Mouse (Mus musculus) adrenal gland, adult (tissue): ENCODE results near the gene Gm18596.
"Not testable (repeated sequence)": the region's sequence is repeated elsewhere in the genome, so short reads cannot be mapped to it uniquely, and the experiment has no call there.

Experiments
- DNase-seq, 2 experiments: peaks; one replicate each; pipeline ENCODE4 v3.0.0; 2022 to 2023; ENCODE audit warnings: low spot score in 1 of 2; ENCODE audit not compliant: inconsistent age in 2 of 2

Gene Gm18596

DNA sequence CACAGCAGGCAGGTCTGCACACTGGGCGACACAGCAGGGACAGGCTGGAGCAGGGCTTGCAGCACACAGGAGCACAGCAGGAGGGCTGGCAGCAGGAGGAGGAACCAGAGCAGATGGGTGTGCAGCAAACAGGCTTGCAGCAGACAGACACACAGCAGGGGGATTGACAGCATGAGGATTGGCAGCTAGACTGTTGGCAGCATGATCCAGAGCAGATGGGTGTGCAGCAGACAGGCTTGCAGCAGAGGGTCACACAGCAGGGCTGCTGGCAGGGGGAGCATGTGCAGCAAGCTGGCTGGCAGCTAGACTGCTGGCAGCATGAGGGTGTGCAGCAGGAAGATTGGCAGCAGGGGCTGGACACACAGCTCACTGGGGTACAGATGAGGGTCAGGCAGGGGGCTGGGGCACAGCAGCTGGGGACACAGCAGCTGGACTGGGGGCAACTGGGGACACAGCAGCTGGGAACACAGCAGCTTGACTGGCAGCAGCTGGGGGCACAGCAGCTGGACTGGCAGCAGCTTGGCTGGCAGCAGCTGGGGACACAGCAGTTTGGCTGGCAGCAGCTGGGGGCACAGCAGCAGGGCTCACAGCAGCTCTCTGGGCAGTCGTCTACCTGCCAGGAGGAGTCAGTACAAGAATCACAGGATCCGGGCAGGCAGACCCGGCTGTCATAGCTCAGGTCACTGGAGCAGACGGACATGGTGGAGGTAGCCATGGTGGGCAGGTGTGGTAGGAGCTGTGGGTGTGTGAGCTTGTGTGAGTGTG is at the start of gene Gm18596:
Gene Gm18596 (minus strand): TSS at position 715 of the 765 bp plus-strand sequence.
- DNase-seq = not testable (repeated sequence)

DNA sequence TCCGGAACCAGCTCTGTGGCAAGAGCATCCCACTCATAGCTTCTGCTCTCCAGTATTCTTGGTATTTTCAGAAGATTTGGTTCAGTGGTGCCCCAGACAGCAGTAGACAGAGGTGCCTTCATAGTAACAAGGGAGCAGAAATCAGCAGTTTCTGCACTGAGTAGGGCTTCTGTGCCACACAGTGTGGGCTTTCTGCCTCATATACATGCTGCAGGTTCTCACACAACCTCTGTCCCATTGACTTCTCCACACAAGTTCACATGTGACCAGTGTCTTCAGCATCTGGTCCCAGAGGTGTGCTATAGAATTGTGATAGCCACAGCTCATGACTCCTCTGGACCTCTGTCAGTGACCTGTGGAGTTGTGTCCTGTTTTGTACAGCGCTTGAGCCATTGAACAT is 46.2 kb upstream of the Gm18596 start:
- no peak for DNase-seq

DNA sequence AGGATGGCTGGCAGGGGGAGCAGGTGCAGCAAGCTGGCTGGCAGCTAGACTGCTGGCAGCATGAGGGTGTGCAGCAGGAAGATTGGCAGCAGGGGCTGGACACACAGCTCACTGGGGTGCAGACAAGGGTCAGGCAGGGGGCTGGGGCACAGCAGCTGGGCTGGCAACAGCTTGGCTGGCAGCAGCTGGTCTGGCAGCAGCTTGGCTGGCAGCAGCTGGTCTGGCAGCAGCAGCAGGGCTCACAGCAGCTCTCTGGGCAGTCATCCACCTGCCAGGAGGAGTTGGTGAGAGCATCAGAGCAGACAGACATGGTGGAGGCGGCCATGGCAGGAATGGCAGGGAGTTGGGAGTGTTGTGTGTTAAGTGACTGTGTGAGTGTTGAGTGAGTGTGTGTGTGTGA is 45.4 kb upstream of the Gm18596 start, which contains the start of gene Gm7137:
Gene Gm7137 (minus strand): TSS at position 325 of the 400 bp plus-strand sequence.
- not testable (repeated sequence) for DNase-seq

DNA sequence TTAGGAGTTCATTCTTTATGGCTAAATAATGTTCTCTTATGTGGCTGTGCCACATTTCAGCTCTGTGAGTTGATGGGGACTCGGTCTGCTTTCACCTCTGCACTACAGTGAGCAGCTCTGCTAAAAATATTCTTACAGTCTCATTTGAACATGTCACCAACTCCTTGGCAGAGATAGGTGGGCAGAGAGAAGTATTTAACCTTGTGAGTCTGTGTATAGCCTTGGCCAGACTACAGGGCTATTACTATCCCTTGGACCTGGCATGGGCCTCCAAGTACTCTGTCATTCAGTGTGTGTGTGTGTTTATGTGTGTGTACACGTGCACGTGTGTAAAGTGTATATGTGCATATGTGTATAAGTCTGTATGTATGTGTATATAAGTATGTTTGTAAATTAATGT is 41.0 kb upstream of the Gm18596 start:
- not testable (repeated sequence) for DNase-seq

DNA sequence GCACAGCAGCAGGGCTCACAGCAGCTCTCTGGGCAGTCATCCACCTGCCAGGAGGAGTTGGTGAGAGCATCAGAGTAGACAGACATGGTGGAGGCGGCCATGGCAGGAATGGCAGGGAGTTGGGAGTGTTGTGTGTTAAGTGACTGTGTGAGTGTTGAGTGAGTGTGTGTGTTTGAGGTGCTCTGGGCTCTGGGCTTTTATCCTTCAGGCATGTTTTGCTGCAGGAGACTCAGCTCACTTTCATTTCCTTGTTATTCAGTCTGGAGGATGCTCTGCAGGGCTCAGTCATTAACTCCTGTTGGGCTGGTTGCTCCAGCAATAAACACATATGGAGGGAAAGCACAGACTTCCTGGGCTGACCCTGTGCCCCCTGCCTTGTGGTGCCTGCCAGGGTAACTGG is 40.0 kb upstream of the Gm18596 start, which contains the start of gene Gm3250:
Gene Gm3250 (minus strand): TSS at position 101 of the 400 bp plus-strand sequence.
- DNase-seq = not testable (repeated sequence)

DNA sequence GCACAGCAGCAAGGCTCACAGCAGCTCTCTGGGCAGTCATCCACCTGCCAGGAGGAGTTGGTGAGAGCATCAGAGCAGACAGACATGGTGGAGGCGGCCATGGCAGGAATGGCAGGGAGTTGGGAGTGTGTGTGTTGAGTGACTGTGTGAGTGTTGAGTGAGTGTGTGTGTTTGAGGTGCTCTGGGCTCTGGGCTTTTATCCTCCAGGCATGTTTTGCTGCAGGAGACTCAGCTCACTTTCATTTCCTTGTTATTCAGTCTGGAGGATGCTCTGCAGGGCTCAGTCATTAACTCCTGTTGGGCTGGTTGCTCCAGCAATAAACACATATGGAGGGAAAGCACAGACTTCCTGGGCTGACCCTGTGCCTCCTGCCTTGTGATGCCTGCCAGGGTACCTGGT is 34.4 kb upstream of the Gm18596 start, which contains the start of gene Gm7138:
Gene Gm7138 (minus strand): TSS at position 101 of the 400 bp plus-strand sequence.
- DNase-seq = not testable (repeated sequence)

DNA sequence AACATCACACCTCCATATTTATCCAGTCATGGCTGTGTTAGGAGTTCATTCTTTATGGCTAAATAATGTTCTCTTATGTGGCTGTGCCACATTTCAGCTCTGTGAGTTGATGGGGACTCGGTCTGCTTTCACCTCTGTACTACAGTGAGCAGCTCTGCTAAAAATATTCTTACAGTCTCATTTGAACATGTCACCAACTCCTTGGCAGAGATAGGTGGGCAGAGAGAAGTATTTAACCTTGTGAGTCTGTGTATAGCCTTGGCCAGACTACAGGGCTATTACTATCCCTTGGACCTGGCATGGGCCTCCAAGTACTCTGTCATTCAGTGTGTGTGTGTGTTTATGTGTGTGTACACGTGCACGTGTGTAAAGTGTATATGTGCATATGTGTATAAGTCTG is 29.7 kb upstream of the Gm18596 start:
- DNase-seq = not testable (repeated sequence)

DNA sequence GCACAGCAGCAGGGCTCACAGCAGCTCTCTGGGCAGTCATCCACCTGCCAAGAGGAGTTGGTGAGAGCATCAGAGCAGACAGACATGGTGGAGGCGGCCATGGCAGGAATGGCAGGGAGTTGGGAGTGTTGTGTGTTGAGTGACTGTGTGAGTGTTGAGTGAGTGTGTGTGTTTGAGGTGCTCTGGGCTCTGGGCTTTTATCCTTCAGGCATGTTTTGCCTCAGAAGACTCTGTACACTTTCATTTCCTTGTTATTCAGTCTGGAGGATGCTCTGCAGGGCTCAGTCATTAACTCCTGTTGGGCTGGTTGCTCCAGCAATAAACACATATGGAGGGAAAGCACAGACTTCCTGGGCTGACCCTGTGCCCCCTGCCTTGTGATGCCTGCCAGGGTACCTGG is 28.8 kb upstream of the Gm18596 start, which contains the start of gene Gm3238:
Gene Gm3238 (minus strand): TSS at position 101 of the 400 bp plus-strand sequence.
- DNase-seq = not testable (repeated sequence)

DNA sequence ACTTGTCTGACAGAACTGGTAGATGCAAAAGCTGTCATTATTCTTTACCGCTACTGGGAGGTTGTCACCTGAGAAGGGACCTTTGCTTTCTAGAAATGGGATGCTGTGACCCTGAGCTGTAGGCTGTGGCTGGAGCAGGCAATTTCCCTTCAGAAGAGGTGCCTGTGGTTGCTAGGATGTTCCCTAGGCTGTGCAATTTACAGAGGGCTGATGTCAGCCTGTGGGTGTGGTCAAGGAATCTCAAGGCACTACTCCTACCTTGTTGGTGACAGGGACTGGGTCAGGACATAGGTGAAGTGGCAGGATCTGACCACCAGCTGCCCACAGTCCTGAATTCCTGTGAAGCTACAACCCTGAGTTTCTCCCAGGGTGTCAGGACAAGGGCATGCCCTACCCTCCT is 27.3 kb upstream of the Gm18596 start:
- no peak for DNase-seq

DNA sequence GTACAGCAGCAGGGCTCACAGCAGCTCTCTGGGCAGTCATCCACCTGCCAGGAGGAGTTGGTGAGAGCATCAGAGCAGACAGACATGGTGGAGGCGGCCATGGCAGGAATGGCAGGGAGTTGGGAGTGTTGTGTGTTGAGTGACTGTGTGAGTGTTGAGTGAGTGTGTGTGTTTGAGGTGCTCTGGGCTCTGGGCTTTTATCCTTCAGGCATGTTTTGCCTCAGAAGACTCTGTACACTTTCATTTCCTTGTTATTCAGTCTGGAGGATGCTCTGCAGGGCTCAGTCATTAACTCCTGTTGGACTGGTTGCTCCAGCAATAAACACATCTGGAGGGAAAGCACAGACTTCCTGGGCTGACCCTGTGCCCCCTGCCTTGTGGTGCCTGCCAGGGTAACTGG is 17.1 kb upstream of the Gm18596 start, which contains the start of gene Gm3233:
Gene Gm3233 (minus strand): TSS at position 101 of the 400 bp plus-strand sequence.
- DNase-seq = not testable (repeated sequence)

DNA sequence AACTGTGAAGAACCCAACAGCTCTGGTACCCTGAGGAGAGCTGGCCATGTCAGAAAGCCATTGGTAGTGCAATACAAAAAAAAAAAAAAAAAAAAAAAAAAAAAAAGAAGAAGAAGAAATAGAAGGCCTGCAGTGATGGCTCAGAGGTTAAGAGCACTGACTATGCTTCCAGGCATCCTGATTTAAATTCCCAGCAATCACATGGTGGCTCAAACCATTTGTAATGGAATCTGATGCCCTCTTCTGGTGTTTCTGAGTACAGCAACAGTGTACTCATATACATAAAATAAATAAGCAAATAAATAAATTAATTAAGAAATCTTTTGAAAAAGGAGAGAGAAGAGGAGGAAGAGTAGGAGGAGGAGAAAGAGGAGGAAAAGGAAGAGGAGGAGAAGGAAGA is 11.0 kb upstream of the Gm18596 start:
- DNase-seq = no peak

DNA sequence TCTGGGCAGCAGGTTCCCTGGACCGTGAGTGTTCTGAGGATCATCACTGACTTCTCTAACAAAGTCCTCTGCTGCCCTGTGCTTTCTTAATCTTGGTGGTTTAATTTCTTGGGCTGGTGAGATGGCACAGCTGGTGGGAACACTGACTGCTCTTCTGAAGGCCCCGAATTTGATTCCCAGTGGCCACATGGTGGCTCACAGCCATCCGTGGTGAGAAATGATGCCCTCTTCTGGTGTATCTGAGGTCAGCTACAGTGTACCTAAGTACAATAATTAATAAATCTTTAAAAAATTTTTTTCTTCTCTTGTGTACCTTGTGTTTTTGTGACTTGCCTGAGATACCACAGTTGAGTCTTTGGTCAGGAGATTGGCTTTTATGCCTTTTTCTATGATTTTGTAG is 9.9 kb upstream of the Gm18596 start:
- DNase-seq = not testable (repeated sequence)

DNA sequence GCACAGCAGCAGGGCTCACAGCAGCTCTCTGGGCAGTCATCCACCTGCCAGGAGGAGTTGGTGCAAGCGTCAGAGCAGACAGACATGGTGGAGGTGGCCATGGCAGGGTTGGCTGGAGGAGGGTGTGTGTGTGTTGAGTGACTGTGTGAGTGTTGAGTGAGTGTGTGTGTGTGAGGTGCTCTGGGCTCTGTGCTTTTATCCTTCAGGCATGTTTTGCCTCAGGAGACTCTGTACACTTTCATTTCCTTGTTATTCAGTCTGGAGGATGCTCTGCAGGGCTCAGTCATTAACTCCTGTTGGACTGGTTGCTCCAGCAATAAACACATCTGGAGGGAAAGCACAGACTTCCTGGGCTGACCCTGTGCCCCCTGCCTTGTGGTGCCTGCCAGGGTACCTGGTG is 8.8 kb upstream of the Gm18596 start, which contains the start of gene Gm9736:
Gene Gm9736 (minus strand): TSS at position 101 of the 400 bp plus-strand sequence.
- not testable (repeated sequence) for DNase-seq

DNA sequence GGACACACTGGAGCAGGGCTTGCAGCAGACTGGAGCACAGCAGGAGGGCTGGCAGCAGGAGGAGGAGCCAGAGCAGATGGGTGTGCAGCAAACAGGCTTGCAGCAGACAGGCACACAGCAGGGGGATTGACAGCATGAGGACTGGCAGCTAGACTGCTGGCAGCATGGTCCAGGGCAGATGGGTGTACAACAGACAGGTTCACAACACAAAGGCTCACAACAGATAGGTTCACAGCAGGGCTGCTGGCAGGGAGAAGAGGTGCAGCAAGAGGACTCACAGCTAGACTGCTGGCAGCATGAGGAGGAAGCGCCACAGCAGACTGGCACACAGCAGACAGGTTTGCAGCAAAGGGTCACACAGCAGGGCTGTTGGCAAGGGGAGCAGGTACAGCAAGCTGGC is 8.2 kb upstream of the Gm18596 start:
- not testable (repeated sequence) for DNase-seq

DNA sequence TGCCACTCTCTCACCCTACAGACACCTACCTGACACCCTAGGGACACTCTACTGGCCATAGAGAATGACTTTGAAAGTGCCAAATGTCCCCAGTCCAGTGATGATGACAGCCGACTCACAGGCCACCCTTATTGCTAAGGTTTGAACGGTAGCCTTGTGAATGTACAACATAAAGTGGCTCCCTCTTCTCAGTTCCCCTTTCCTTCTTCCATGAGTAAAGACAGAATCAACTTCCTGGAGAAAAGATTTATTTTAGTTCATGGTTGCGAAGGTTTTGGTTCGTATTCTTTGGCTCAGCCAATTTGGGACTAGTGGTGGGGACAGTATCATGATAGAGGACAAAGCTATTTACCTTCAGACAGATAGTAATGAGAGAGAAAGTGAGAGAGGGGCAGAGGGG is 3.5 kb downstream of the Gm18596 start:
- DNase-seq = no peak

DNA sequence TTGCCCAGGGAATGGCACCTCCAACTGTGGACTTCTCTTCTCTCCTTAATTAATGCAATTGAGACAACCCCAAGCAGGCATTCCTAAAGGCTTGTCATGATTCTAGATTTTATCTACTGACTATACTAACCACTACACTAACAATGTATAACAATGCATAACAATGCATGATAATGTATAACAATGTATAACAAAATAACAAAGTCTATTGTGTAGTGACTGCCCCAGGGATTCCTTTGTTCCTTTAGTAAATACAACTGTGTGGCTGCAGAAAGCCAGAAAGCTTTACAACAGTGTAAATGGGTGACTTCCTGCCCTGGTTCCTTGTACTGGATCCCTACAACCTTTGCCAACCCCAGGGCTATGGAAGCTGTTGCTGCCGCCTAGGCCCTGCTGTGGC is 6.5 kb downstream of the Gm18596 start:
- DNase-seq = no peak

DNA sequence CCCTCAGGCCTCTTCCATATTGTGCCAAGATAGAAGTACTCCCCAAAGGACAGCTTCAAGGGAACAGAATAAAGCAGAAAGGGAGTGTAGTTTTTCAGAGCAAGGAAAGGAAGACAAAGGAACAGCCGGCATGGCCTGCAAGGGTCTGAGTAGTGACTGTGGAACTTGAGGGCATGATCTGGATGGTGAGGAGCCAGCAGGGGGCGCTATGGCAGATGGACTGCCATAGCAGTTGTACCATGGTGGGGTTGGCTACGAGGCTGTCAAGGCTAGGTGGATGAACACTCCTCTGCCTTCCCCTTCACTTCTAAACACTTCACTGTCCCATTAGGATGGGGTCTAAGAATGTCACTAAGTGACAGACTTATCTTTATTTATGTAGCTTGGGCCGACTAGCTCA is 13.2 kb downstream of the Gm18596 start:
- peak; percentile 13 to 46 for DNase-seq

DNA sequence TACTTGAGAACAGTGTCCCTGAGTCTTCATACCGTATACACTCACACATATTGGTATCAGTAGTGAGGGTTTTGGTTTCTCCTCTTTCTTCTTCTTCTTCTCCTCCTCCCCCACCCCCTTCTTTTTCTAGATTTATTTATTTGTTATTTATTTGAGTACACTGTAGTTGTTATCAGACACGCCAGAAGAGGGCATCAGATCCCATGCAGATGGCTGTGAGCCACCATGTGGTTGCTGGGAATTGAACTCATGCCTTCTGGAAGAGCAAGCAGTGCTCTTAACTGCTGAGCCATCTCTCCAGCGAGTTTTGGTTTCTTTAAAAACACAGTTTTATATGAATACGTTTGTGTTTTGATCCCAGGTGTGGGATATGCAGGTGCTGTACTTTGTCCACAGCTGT is 14.2 kb downstream of the Gm18596 start:
- DNase-seq = peak in 1 of 2 experiments; percentile 41

DNA sequence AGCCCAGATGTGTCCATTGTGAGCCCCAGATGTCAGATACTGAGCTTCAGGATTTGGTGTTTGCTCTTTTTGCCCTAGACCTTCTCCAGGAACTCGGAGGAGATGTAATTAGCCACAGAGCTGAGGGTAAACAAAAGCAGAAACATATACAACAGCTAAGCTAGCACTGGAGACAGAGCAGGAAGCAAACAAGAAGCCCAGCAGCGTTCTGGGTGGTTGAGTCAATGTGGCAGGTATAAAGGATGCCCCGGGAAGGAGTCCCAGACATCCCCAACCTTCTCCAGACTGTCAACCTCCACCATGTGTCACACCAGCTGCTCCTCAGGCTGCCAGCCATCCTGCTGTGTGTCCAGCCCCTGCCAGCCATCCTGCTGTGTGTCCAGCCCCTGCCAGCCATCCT is 16.3 kb downstream of the Gm18596 start, which contains the start of gene Gm10100:
Gene Gm10100 (plus strand): TSS at position 301 of the 400 bp plus-strand sequence.
- DNase-seq = no peak

DNA sequence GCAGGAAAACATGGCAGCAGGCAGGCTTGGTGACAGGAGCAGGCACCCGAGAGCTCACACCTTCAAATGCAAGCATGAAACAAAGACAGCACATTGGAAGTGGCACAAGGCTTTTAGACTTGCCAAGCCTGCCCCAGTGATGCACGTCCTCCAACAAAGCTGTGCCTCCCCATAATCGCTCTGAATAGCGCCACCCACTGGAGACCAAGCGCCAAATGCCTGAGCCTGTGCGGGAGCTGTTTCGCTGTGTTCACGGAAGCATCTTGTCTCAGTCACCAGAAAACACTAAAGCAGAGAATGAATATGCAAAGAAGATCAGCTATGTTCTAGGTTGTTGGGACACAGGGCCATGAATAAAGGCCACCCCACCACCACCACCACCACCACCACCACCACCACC is 17.6 kb downstream of the Gm18596 start:
- DNase-seq = no peak

DNA sequence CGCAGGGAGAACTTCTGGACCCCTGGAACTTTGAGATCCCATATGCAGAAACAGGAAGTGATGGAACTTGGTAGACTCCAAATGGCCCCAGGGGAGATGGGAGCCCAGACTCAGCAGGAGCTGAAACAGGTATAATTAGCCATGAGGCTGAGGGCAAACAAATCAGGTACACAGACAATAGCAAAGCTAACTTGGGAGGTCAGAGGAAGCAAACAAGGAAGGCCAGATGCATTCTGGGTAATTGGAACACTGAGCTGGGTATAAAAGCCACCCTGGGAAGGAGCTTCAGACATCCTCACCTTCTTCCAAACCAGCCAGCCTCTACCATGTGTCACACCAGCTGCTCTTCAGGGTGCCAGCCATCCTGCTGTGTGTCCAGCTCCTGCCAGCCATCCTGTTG is 22.1 kb downstream of the Gm18596 start, which contains the start of gene Krtap12-1:
Gene Krtap12-1 (plus strand): TSS at position 301 of the 400 bp plus-strand sequence.
- DNase-seq = not testable (repeated sequence)

DNA sequence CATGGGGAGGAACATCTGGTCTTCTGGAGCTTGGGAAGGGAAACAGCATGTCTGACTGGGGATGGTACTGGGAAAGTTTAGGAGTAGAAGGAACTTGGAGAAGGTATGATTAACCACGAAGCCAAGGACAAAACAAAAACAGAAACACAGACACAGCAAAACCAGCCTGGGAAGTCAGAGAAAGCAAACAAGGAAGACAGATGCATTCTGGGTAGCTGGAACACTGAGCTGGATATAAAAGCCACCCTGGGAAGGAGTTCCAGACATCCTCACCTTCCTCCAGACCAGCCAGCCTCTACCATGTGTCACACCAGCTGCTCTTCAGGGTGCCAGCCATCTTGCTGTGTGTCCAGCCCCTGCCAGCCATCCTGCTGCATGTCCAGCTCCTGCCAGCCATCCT is 26.9 kb downstream of the Gm18596 start, which contains the start of gene Gm10142:
Gene Gm10142 (plus strand): TSS at position 301 of the 400 bp plus-strand sequence.
- no peak for DNase-seq
